Mouse (Mus musculus) bone marrow macrophage, adult 2 months (primary cell): Measurements from ENCODE around the gene Scaper.

ENCODE experiments used
- CTCF ChIP-seq: IDR thresholded peaks from 2 replicates; pipeline ENCODE4 v1.5.1; 2012; ENCODE audit warnings: low read depth, mild to moderate bottlenecking, low read length, moderate library complexity
- POLR2A ChIP-seq: IDR thresholded peaks from 2 replicates; pipeline ENCODE4 v1.6.1; 2012; ENCODE audit warnings: mild to moderate bottlenecking, low read depth, low read length, borderline replicate concordance

- TF ChIP-seq CTCF (no peak), POLR2A (no peak)
These were observed 21.2 kb downstream of the Scaper start for GRCm38 (mm10) chr9:55916751-55917150.
